Mouse (Mus musculus): ENCODE measurements around the gene Tent5b.

Tent5b gene

GRCm38 (mm10) chr4:133479458-133480184 lies at the start of gene Tent5b:
Gene Tent5b (plus strand): TSS chr4:133480132.
- peak; percentile 95 for ATAC-seq (ENCODE audit: insufficient number of reproducible peaks, low FRiP score, low TSS enrichment)

GRCm38 (mm10) chr4:133431508-133431907 lies 48.4 kb upstream of the Tent5b start:
- ATAC-seq (ENCODE audit: insufficient number of reproducible peaks, low FRiP score, low TSS enrichment) = no peak

GRCm38 (mm10) chr4:133432560-133433171 lies 47.3 kb upstream of the Tent5b start:
- ATAC-seq (ENCODE audit: insufficient number of reproducible peaks, low FRiP score, low TSS enrichment) = no peak

- ATAC-seq (ENCODE audit: insufficient number of reproducible peaks, low FRiP score, low TSS enrichment) = no peak
Observed at GRCm38 (mm10) chr4:133435921-133436320, 44.0 kb upstream of the Tent5b start.

DNA sequence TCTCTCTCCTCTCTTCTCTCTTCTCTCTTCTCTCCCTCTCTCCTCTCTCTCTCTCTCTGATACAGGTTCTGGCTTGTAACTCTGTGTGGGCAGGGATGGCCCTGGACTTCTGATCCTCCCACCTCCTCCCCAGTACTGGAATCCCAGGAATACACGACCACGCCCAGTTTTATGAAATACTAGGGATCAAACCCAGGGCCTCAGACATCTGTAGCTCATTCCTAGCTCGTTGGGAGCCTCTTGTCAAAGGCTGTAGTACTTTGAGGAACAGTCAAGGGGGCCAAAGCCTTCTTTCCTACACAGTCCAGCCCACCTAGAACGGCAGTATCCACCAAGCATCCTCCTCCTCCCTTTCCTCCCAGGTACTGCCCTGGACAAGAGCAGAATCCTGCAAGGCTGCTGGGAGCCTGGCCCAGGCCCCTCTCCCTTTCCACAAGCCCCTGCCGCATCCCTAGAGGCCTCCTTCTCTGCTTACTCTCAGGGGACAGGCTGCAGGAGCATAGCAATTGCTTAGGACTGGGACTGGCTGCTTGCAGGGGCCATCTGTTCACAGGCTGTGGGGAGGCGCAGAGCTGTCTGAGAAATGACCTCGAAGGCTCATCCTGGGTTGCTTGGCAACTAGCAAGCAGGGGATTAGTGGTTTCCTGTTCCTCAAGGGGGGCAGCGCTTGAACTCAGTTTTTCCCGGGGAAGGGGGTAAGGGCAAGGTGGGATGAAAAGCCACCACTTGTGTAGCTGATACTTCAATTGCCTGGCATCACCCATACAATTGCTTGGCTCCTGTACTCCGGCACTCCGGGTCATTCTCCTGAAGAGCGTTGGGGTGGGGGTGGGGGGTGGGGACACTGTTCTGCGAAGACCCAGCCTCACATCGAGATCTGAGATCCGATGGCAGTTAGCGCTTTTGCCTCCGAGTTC lies 40.2 kb upstream of the Tent5b start:
- peak; percentile 78; the same call in 1 of the 2 replicates for ATAC-seq (ENCODE audit: insufficient number of reproducible peaks, low FRiP score, low TSS enrichment)

DNA sequence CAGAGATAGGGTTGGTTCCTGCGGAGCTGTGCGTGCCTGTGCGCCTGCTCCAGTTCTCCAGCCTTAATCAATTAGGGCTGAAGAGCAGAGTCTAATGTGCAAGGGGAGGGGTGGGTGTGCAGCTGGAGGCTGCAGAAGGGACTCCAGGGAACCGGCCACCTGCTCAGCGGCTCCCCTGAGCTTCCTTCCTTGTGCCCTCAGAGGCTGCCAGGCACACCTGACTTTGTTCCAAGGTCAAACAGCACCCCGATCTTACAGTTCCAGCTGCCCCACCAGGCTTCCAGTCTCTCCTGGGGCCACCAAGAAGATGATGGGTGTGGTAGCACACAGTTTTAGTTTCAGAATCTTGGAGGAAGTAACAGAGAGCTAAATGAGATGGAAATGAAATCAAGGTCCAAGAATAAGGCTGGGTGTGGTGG lies 39.5 kb upstream of the Tent5b start:
- no peak for ATAC-seq (ENCODE audit: insufficient number of reproducible peaks, low FRiP score, low TSS enrichment)

GRCm38 (mm10) chr4:133442194-133442593 lies 37.7 kb upstream of the Tent5b start:
- no peak for ATAC-seq (ENCODE audit: insufficient number of reproducible peaks, low FRiP score, low TSS enrichment)

DNA sequence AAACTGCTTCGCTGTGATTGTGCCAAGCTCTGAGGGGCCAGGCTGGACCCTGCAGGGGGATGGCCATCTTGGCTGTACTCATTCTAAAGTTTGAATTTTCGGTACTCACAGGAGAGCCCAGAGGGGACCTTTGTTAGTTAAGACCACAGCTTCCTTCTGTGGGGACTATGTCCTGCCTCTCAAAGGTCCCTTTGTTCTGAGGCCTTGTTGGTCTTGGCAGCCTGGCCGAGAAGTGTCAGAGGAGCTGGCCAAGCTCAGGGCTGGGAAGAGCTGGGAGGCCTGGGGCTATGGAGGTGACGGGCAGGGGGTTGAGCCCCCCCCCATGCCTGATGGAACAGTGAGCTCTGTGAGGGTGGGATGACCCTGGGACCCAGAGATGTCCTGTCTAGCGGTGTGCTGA lies 36.8 kb upstream of the Tent5b start:
- ATAC-seq (ENCODE audit: insufficient number of reproducible peaks, low FRiP score, low TSS enrichment) = no peak

DNA sequence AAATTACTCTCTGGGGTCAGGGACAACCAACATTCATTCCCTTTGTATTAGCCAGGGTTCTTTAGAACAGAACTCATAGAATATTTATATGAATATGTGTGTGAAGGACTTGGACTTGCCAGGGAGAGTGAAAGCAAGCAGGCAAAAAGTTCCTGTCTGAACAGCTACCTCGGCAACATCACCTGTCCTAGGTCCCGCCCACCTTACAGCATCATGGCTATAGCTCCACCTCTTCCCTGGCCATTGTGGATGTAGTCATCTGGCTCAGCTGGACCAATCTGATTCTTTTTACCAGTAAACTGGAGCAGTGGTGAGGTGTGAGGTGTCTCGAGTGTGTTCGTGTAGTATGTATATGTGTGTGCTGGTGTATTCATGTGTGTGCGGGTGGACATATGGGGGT lies 34.2 kb upstream of the Tent5b start:
- ATAC-seq (ENCODE audit: insufficient number of reproducible peaks, low FRiP score, low TSS enrichment) = no peak

GRCm38 (mm10) chr4:133447366-133447765 lies 32.6 kb upstream of the Tent5b start:
- no peak for ATAC-seq (ENCODE audit: insufficient number of reproducible peaks, low FRiP score, low TSS enrichment)

GRCm38 (mm10) chr4:133447967-133448366 lies 32.0 kb upstream of the Tent5b start:
- no peak for ATAC-seq (ENCODE audit: insufficient number of reproducible peaks, low FRiP score, low TSS enrichment)

DNA sequence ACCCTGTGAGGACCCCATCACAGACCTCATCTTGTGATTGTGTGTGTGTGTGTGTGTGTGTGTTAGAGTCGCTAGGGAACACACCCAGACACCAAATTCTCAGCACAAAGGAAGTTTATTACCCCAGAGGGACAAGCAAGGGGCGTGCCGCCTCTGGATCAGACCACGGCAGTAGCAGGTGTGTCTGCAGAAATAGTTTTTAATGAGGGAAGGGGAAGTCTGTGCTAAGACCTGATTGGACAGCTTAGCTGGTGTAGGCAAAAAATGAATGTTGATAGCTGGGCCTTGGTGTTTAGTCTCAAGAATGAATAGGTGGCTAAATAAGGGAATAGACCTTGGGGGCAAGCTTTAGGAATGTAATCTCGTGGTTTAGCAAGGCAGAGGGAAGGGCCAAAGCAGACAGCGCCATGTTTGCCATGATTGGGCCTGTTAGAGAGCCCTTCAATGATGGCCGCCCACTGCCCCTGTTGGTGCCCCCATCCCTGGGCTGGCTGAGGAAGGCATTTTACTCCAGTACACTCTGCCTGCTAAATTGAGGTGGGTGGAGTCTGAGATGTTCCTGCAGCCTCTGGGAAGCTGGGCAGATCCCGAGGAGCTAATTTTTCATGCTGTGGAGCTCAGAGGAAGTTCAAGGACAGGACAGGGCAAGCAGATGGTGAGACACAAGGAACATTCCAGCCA lies 31.1 kb upstream of the Tent5b start:
- ATAC-seq (ENCODE audit: insufficient number of reproducible peaks, low FRiP score, low TSS enrichment) = no peak

- ATAC-seq (ENCODE audit: insufficient number of reproducible peaks, low FRiP score, low TSS enrichment) = no peak
Observed at GRCm38 (mm10) chr4:133449726-133450125, 30.2 kb upstream of the Tent5b start.

DNA sequence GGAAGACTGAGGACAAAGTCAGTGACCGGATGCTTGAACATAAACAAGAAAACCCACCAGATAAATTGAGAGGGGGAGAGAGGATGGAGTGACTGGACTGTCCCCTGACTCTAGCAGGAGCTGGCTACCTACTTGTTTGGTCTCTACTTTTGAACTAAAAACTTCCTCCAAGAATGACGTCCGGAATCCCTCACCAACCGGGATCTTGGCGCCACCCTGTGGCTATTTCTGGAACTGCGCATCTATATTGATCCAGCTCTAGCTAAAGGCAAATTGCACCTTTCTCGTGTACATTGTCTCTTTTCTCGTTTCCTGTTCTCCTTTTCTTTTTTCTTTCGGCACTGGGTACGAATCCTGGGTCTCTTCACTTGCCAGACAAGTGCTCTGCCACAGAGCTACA lies 28.4 kb upstream of the Tent5b start:
- no peak for ATAC-seq (ENCODE audit: insufficient number of reproducible peaks, low FRiP score, low TSS enrichment)

GRCm38 (mm10) chr4:133452433-133452832 lies 27.5 kb upstream of the Tent5b start:
- no peak for ATAC-seq (ENCODE audit: insufficient number of reproducible peaks, low FRiP score, low TSS enrichment)

GRCm38 (mm10) chr4:133458044-133458443 lies 21.9 kb upstream of the Tent5b start:
- no peak for ATAC-seq (ENCODE audit: insufficient number of reproducible peaks, low FRiP score, low TSS enrichment)

DNA sequence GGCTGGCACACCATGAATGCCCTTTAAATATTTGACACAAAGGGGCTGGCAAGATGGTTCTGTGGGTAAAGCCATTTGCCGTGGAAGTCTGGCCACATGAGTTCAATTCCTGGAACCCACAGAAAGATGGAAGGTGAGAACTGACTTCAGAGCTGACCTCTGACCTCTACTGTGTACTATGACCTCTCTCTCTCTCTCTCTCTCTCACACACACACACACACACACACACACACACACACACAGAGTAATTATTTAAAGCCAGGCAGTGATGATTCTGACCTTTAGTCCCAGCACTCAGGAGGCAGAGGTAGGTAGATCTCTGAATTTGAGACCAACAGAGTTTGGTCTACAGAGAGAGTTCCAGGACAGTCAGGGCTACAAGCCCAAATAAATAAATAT lies 19.9 kb upstream of the Tent5b start:
- ATAC-seq (ENCODE audit: insufficient number of reproducible peaks, low FRiP score, low TSS enrichment) = no peak

GRCm38 (mm10) chr4:133460796-133461325 lies 19.1 kb upstream of the Tent5b start:
- no peak for ATAC-seq (ENCODE audit: insufficient number of reproducible peaks, low FRiP score, low TSS enrichment)

DNA sequence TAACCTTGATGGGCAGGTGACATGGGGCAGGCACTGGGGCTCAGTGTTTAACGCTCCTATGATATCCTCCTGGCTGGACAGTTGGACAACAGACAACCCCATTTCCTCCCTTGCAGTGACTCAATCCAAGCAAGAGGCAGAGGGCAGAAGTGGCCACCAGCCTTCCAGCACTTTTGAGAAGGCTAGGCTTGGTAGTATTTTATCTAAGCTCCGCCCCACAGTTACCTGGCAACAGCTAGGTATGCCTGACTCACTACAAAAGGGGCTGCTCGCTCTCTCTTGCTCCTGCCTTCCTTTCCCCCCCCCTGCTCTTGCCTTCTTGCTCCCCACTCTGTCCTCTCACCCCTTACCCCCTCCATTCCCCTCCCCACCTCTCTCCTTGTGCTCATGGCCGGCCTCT lies 18.6 kb upstream of the Tent5b start:
- ATAC-seq (ENCODE audit: insufficient number of reproducible peaks, low FRiP score, low TSS enrichment) = no peak

GRCm38 (mm10) chr4:133463184-133463583 lies 16.7 kb upstream of the Tent5b start:
- ATAC-seq (ENCODE audit: insufficient number of reproducible peaks, low FRiP score, low TSS enrichment) = no peak
